Mouse (Mus musculus): Measurements from ENCODE around the gene Nfatc2. TPM values are rescaled to one million over a fixed set of nuclear protein-coding genes. Genes with fewer than 3 reads are reported as not detected.

Nfatc2 gene
- polyA plus RNA-seq, 1 experiment from 2014 or later = 13.2 TPM

GRCm38 (mm10) chr2:168440918-168441328, 160.5 kb downstream of the Nfatc2 start:
- H3K27me3 ChIP-seq (ENCODE audit: control insufficient read depth, insufficient read depth, low read length) = peaks cover 18% of the 10 kb centered on the region
- no peaks in the 10 kb centered on the region for H3K36me3 ChIP-seq (ENCODE audit: control insufficient read depth, insufficient read depth, low read length)

GRCm38 (mm10) chr2:168438981-168439452, 162.4 kb downstream of the Nfatc2 start:
- H3K4me2 ChIP-seq (ENCODE audit: low read length) = no peak overlapping the region
- H3K9me3 ChIP-seq (ENCODE audit: control insufficient read depth, low read length) = peaks cover 11% of the 10 kb centered on the region; the same call in 1 of the 2 replicates
- no peak overlapping the region for H3K9ac ChIP-seq (ENCODE audit: low read length)
- no peak for ATAC-seq (ENCODE audit: insufficient number of reproducible peaks, insufficient read depth, low FRiP score, low read depth)
- H3K4me1 ChIP-seq (ENCODE audit: control insufficient read depth in 2 of 2, insufficient read depth in 2 of 2, low read length in 2 of 2) = no peaks in the 10 kb centered on the region
- WGBS = 40% methylated on average over 8 of the region's 8 CpGs
- no peaks in the 10 kb centered on the region for H3K36me3 ChIP-seq (ENCODE audit: control insufficient read depth, insufficient read depth, low read length)
- peaks cover 4% of the 10 kb centered on the region for H3K27me3 ChIP-seq (ENCODE audit: control insufficient read depth, insufficient read depth, low read length)
- no peak overlapping the region for H3K4me3 ChIP-seq (ENCODE audit: control insufficient read depth in 1 of 2, insufficient read depth in 1 of 2, low read depth in 1 of 2, low read length in 2 of 2)
- no peak overlapping the region for H3K27ac ChIP-seq (replicated peaks in 1 of 2; ENCODE audit: control insufficient read depth in 1 of 2, insufficient read depth in 1 of 2, low read depth in 2 of 2, low read length in 2 of 2)

More at GRCm38 (mm10) chr2:168440918-168441328, 160.5 kb downstream of the Nfatc2 start:
- Histone ChIP-seq H3K9ac (ENCODE audit: low read length) (no peak overlapping the region), H3K4me1 (ENCODE audit: control insufficient read depth in 2 of 2, insufficient read depth in 2 of 2, low read length in 2 of 2) (no peaks in the 10 kb centered on the region), H3K9me3 (ENCODE audit: control insufficient read depth, low read length) (peaks cover 11% of the 10 kb centered on the region; the same call in 1 of the 2 replicates), H3K27ac (replicated peaks in 1 of 2; ENCODE audit: control insufficient read depth in 1 of 2, insufficient read depth in 1 of 2, low read depth in 2 of 2, low read length in 2 of 2) (no peak overlapping the region), H3K4me3 (ENCODE audit: control insufficient read depth in 1 of 2, insufficient read depth in 1 of 2, low read depth in 1 of 2, low read length in 2 of 2) (no peak overlapping the region), H3K4me2 (ENCODE audit: low read length) (no peak overlapping the region)
- no peak for ATAC-seq (ENCODE audit: insufficient number of reproducible peaks, insufficient read depth, low FRiP score, low read depth)
- 87% methylated on average over 17 of the region's 17 CpGs for WGBS

GRCm38 (mm10) chr2:168434187-168434586, 167.3 kb downstream of the Nfatc2 start:
- 60% methylated on average over 5 of the region's 5 CpGs for WGBS
- H3K4me1 ChIP-seq (ENCODE audit: control insufficient read depth in 2 of 2, insufficient read depth in 2 of 2, low read length in 2 of 2) = no peaks in the 10 kb centered on the region
- H3K4me2 ChIP-seq (ENCODE audit: low read length) = no peak overlapping the region
- H3K36me3 ChIP-seq (ENCODE audit: control insufficient read depth, insufficient read depth, low read length) = no peaks in the 10 kb centered on the region
- H3K4me3 ChIP-seq (ENCODE audit: control insufficient read depth in 1 of 2, insufficient read depth in 1 of 2, low read depth in 1 of 2, low read length in 2 of 2) = no peak overlapping the region
- no peak overlapping the region for H3K27ac ChIP-seq (replicated peaks in 1 of 2; ENCODE audit: control insufficient read depth in 1 of 2, insufficient read depth in 1 of 2, low read depth in 2 of 2, low read length in 2 of 2)
- no peak for ATAC-seq (ENCODE audit: insufficient number of reproducible peaks, insufficient read depth, low FRiP score, low read depth)
- peaks cover 8% of the 10 kb centered on the region for H3K9me3 ChIP-seq (ENCODE audit: control insufficient read depth, low read length)
- H3K27me3 ChIP-seq (ENCODE audit: control insufficient read depth, insufficient read depth, low read length) = no peaks in the 10 kb centered on the region
- H3K9ac ChIP-seq (ENCODE audit: low read length) = no peak overlapping the region

GRCm38 (mm10) chr2:168433392-168433791, 168.1 kb downstream of the Nfatc2 start:
- Histone ChIP-seq H3K27ac (replicated peaks in 1 of 2; ENCODE audit: control insufficient read depth in 1 of 2, insufficient read depth in 1 of 2, low read depth in 2 of 2, low read length in 2 of 2) (no peak overlapping the region), H3K36me3 (ENCODE audit: control insufficient read depth, insufficient read depth, low read length) (no peaks in the 10 kb centered on the region), H3K4me1 (ENCODE audit: control insufficient read depth in 2 of 2, insufficient read depth in 2 of 2, low read length in 2 of 2) (no peaks in the 10 kb centered on the region), H3K4me2 (ENCODE audit: low read length) (no peak overlapping the region), H3K9ac (ENCODE audit: low read length) (no peak overlapping the region), H3K27me3 (ENCODE audit: control insufficient read depth, insufficient read depth, low read length) (no peaks in the 10 kb centered on the region), H3K4me3 (ENCODE audit: control insufficient read depth in 1 of 2, insufficient read depth in 1 of 2, low read depth in 1 of 2, low read length in 2 of 2) (no peak overlapping the region), H3K9me3 (ENCODE audit: control insufficient read depth, low read length) (peaks cover 8% of the 10 kb centered on the region)
- ATAC-seq (ENCODE audit: insufficient number of reproducible peaks, insufficient read depth, low FRiP score, low read depth) = no peak
- WGBS = 71% methylated on average over 5 of the region's 5 CpGs

GRCm38 (mm10) chr2:168432394-168432793, 169.1 kb downstream of the Nfatc2 start:
- no peak overlapping the region for H3K9ac ChIP-seq (ENCODE audit: low read length)
- no peak overlapping the region for H3K4me3 ChIP-seq (ENCODE audit: control insufficient read depth in 1 of 2, insufficient read depth in 1 of 2, low read depth in 1 of 2, low read length in 2 of 2)
- no peak for ATAC-seq (ENCODE audit: insufficient number of reproducible peaks, insufficient read depth, low FRiP score, low read depth)
- H3K4me1 ChIP-seq (ENCODE audit: control insufficient read depth in 2 of 2, insufficient read depth in 2 of 2, low read length in 2 of 2) = no peaks in the 10 kb centered on the region
- H3K4me2 ChIP-seq (ENCODE audit: low read length) = no peak overlapping the region
- no peaks in the 10 kb centered on the region for H3K36me3 ChIP-seq (ENCODE audit: control insufficient read depth, insufficient read depth, low read length)
- no peaks in the 10 kb centered on the region for H3K27me3 ChIP-seq (ENCODE audit: control insufficient read depth, insufficient read depth, low read length)
- H3K27ac ChIP-seq (replicated peaks in 1 of 2; ENCODE audit: control insufficient read depth in 1 of 2, insufficient read depth in 1 of 2, low read depth in 2 of 2, low read length in 2 of 2) = no peak overlapping the region
- peaks cover 8% of the 10 kb centered on the region for H3K9me3 ChIP-seq (ENCODE audit: control insufficient read depth, low read length)
- 83% methylated on average over 7 of the region's 7 CpGs for WGBS

- H3K27me3 ChIP-seq (ENCODE audit: control insufficient read depth, insufficient read depth, low read length) = peaks cover 17% of the 10 kb centered on the region
- no peak overlapping the region for H3K4me2 ChIP-seq (ENCODE audit: low read length)
Measured at GRCm38 (mm10) chr2:168429598-168429997, 171.9 kb downstream of the Nfatc2 start.

GRCm38 (mm10) chr2:168428375-168428901, 173.0 kb downstream of the Nfatc2 start:
- peaks cover 8% of the 10 kb centered on the region for H3K9me3 ChIP-seq (ENCODE audit: control insufficient read depth, low read length)
- no peak overlapping the region for H3K9ac ChIP-seq (ENCODE audit: low read length)
- peaks cover 22% of the 10 kb centered on the region for H3K27me3 ChIP-seq (ENCODE audit: control insufficient read depth, insufficient read depth, low read length)
- H3K36me3 ChIP-seq (ENCODE audit: control insufficient read depth, insufficient read depth, low read length) = no peaks in the 10 kb centered on the region
- H3K4me3 ChIP-seq (ENCODE audit: control insufficient read depth in 1 of 2, insufficient read depth in 1 of 2, low read depth in 1 of 2, low read length in 2 of 2) = no peak overlapping the region
- no peak overlapping the region for H3K27ac ChIP-seq (replicated peaks in 1 of 2; ENCODE audit: control insufficient read depth in 1 of 2, insufficient read depth in 1 of 2, low read depth in 2 of 2, low read length in 2 of 2)
- no peak overlapping the region for H3K4me2 ChIP-seq (ENCODE audit: low read length)
- 89% methylated on average over 5 of the region's 5 CpGs for WGBS
- H3K4me1 ChIP-seq (ENCODE audit: control insufficient read depth in 2 of 2, insufficient read depth in 2 of 2, low read length in 2 of 2) = no peaks in the 10 kb centered on the region
- no peak for ATAC-seq (ENCODE audit: insufficient number of reproducible peaks, insufficient read depth, low FRiP score, low read depth)

More at GRCm38 (mm10) chr2:168429598-168429997, 171.9 kb downstream of the Nfatc2 start:
- Histone ChIP-seq H3K4me3 (ENCODE audit: control insufficient read depth in 1 of 2, insufficient read depth in 1 of 2, low read depth in 1 of 2, low read length in 2 of 2) (no peak overlapping the region), H3K4me1 (ENCODE audit: control insufficient read depth in 2 of 2, insufficient read depth in 2 of 2, low read length in 2 of 2) (no peaks in the 10 kb centered on the region), H3K9me3 (ENCODE audit: control insufficient read depth, low read length) (peaks cover 8% of the 10 kb centered on the region), H3K27ac (replicated peaks in 1 of 2; ENCODE audit: control insufficient read depth in 1 of 2, insufficient read depth in 1 of 2, low read depth in 2 of 2, low read length in 2 of 2) (no peak overlapping the region), H3K36me3 (ENCODE audit: control insufficient read depth, insufficient read depth, low read length) (no peaks in the 10 kb centered on the region), H3K9ac (ENCODE audit: low read length) (no peak overlapping the region)
- no peak for ATAC-seq (ENCODE audit: insufficient number of reproducible peaks, insufficient read depth, low FRiP score, low read depth)
- 84% methylated on average over 10 of the region's 10 CpGs for WGBS

Data from heart, embryonic 14.5 days (tissue).